Mouse (Mus musculus) megakaryocyte, embryonic 14.5 days (primary cell): ENCODE measurements around the gene Rhox3c. TPM values are rescaled to one million over a fixed set of nuclear protein-coding genes. Genes with fewer than 3 reads are reported as not detected.
"Not testable (repeated sequence)": the region's sequence is repeated elsewhere in the genome, so short reads cannot be mapped to it uniquely, and the experiment has no call there.

Experiments
- H3K27me3 ChIP-seq: replicated peaks from 2 replicates; pipeline ENCODE3; 2012; ENCODE audit warnings: inconsistent platforms
- H3K36me3 ChIP-seq: replicated peaks from 2 replicates; pipeline ENCODE3; 2012; ENCODE audit warnings: low read length, inconsistent platforms, mixed read lengths
- H3K4me1 ChIP-seq: 2 replicates; pipeline ENCODE4 v1.6.1; 2012; ENCODE audit warnings: inconsistent platforms
- H3K4me3 ChIP-seq: replicated peaks from 2 replicates; pipeline ENCODE3; 2012; ENCODE audit warnings: moderate library complexity, mild to moderate bottlenecking, inconsistent platforms
- H3K9me3 ChIP-seq: 2 replicates; pipeline ENCODE4 v1.6.1; 2012; ENCODE audit warnings: inconsistent platforms
- polyA plus RNA-seq: library from polyadenylated mRNA; stranded (reverse); fragments of >175 nt; gene quantifications from 2 replicates; pipeline ENCODE4 v1.2.3, GENCODE M21; 2012; ENCODE audit warnings: low replicate concordance; ENCODE audit not compliant: insufficient read depth

The Rhox3c gene
- polyA plus RNA-seq = not detected in 2 replicates

DNA sequence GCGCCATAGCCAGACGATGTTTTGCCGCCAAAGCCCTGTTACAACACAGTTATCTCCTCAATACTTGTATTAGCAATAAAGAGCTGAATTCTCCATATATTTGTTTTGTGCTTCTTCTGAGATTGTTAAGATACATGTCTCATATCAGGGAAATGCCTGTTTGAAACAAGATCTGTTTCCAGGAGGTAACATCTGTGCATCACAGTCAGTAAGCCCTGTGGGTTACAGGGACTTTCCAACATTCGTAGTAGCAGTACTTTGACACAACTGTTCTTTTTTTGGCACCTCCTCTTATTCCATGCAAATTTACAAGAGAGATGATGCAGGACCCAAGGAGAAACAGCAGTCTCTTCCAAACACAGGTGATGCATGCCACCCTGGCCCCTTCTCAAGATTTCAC, at the start of gene Rhox3c:
Gene Rhox3c, plus strand, starts transcription at position 301 of the 400 bp plus-strand sequence.
- H3K36me3 ChIP-seq, H3K9me3 ChIP-seq, H3K4me3 ChIP-seq, H3K4me1 ChIP-seq, H3K27me3 ChIP-seq: not testable (repeated sequence)

DNA sequence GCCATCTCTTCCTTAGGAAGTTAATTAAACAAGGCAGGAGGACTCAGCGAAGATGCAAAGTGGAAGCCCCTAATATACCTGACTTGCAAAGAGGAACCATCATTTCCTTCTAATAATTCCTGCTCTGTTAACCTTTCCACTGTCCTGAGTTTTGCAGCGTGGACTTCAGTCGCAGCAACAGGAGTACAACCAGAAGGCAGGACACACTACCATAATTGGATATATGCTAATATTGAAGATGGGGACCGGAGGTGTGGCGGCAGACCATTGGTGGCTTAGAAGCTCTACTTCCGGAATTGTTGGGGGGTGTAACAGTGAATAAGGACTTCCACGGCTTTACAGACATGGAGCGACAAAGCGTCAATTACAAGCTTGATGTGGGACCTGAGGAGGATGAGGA, 46.6 kb upstream of the Rhox3c start, which contains the start of gene Rhox2b:
Gene Rhox2b, plus strand, starts transcription at position 301 of the 400 bp plus-strand sequence.
- H3K27me3 ChIP-seq, H3K4me3 ChIP-seq, H3K4me1 ChIP-seq, H3K9me3 ChIP-seq, H3K36me3 ChIP-seq: not testable (repeated sequence)

DNA sequence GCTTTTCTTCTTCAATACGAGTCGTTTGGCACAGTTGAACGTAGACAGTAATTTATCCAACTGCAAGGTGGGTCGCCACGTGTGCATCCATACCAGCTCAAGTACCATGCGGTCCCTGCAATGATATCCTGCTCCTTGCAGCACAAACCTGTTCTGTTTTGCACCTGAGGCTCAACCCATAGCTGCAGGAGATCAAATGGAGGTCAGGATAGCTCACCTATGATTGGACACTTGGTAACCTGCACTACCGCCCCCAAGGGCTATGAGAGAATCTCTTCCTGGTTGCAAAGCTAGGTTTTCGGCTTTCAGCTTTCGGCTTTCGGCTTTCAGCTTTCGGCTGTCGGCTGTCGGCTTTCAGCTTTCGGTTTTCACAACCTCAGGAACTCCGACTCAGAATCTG, 26.2 kb upstream of the Rhox3c start, which contains the start of gene Rhox4b:
Gene Rhox4b, plus strand, starts transcription at position 301 of the 400 bp plus-strand sequence.
- not testable (repeated sequence) for H3K36me3 ChIP-seq, H3K27me3 ChIP-seq, H3K4me3 ChIP-seq, H3K4me1 ChIP-seq, H3K9me3 ChIP-seq

DNA sequence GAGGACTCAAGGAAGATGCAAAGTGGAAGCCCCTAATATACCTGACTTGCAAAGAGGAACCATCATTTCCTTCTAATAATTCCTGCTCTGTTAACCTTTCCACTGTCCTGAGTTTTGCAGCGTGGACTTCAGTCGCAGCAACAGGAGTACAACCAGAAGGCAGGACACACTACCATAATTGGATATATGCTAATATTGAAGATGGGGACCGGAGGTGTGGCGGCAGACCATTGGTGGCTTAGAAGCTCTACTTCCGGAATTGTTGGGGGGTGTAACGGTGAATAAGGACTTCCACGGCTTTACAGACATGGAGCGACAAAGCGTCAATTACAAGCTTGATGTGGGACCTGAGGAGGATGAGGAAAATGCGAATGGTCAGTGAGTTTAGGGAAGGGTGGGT, 5.0 kb upstream of the Rhox3c start, which contains the start of gene Rhox2c:
Gene Rhox2c, plus strand, starts transcription at position 301 of the 400 bp plus-strand sequence.
- H3K9me3 ChIP-seq, H3K4me1 ChIP-seq, H3K36me3 ChIP-seq, H3K4me3 ChIP-seq, H3K27me3 ChIP-seq: not testable (repeated sequence)

DNA sequence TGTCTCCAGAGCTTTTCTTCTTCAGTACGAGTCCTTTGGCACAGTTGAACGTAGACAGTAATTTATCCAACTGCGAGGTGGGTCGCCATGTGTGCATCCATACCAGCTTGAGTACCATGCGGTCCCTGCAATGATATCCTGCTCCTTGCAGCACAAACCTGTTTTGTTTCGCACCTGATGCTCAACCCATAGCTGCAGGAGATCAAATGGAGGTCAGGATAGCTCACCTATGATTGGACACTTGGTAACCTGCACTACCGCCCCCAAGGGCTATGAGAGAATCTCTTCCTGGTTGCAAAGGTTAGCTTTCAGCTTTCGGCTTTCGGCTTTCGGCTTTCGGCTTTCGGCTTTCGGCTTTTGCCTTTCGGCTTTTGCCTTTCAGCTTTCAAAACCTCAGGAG, 21.7 kb downstream of the Rhox3c start, which contains the start of gene Rhox4c:
Gene Rhox4c, plus strand, starts transcription at position 301 of the 400 bp plus-strand sequence.
- H3K4me3 ChIP-seq, H3K9me3 ChIP-seq, H3K36me3 ChIP-seq, H3K4me1 ChIP-seq, H3K27me3 ChIP-seq: not testable (repeated sequence)

DNA sequence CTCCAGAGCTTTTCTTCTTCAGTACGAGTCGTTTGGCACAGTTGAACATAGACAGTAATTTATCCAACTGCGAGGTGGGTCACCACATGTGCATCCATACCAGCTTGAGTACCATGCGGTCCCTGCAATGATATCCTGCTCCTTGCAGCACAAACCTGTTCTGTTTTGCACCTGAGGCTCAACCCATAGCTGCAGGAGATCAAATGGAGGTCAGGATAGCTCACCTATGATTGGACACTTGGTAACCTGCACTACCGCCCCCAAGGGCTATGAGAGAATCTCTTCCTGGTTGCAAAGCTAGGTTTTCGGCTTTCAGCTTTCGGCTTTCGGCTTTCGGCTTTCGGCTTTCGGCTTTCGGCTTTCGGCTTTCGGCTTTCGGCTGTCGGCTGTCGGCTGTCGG, 55.7 kb downstream of the Rhox3c start, which contains the start of gene Rhox4d:
Gene Rhox4d, plus strand, starts transcription at position 301 of the 400 bp plus-strand sequence.
- not testable (repeated sequence) for H3K4me3 ChIP-seq, H3K27me3 ChIP-seq, H3K4me1 ChIP-seq, H3K36me3 ChIP-seq, H3K9me3 ChIP-seq

Other genes starting within 250 kb of the Rhox3c start
- not detected in 2 replicates for gene Gm9, start 247.5 kb upstream of the Rhox3c start, polyA plus RNA-seq
- not detected in 2 replicates for gene Rhox1, start 236.3 kb upstream of the Rhox3c start, polyA plus RNA-seq
- not detected in 2 replicates for gene Rhox2a, start 213.6 kb upstream of the Rhox3c start, polyA plus RNA-seq
- gene Rhox3a, start 208.7 kb upstream of the Rhox3c start, polyA plus RNA-seq = not detected in 2 replicates
- gene Rhox4a, start 193.2 kb upstream of the Rhox3c start, polyA plus RNA-seq = not detected in 2 replicates
- gene Rhox3a2, start 78.6 kb upstream of the Rhox3c start, polyA plus RNA-seq = not detected in 2 replicates
- not detected in 2 replicates for gene Rhox4a2, start 67.7 kb upstream of the Rhox3c start, polyA plus RNA-seq
- gene Rhox2b, start 46.5 kb upstream of the Rhox3c start, polyA plus RNA-seq = not detected in 2 replicates
- not detected in 2 replicates for gene Rhox4b, start 26.1 kb upstream of the Rhox3c start, polyA plus RNA-seq
- gene Rhox2c, start 4.9 kb upstream of the Rhox3c start, polyA plus RNA-seq = not detected in 2 replicates
- not detected in 2 replicates for gene Rhox4c, start 21.8 kb downstream of the Rhox3c start, polyA plus RNA-seq
- gene Rhox2d, start 34.8 kb downstream of the Rhox3c start, polyA plus RNA-seq = not detected in 2 replicates
- gene Rhox4d, start 55.8 kb downstream of the Rhox3c start, polyA plus RNA-seq = not detected in 2 replicates
- gene Rhox2e, start 71.9 kb downstream of the Rhox3c start, polyA plus RNA-seq = not detected in 2 replicates
- not detected in 2 replicates for gene Rhox3e, start 83.4 kb downstream of the Rhox3c start, polyA plus RNA-seq
- gene Rhox4e, start 98.8 kb downstream of the Rhox3c start, polyA plus RNA-seq = 0.09 TPM in 1 of 2 replicates, not detected in the other
- gene Rhox2f, start 112.8 kb downstream of the Rhox3c start, polyA plus RNA-seq = not detected in 2 replicates
- gene Rhox3f, start 122.4 kb downstream of the Rhox3c start, polyA plus RNA-seq = not detected in 2 replicates
- not detected in 2 replicates for gene Rhox4f, start 149.1 kb downstream of the Rhox3c start, polyA plus RNA-seq
- not detected in 2 replicates for gene Rhox3g, start 170.0 kb downstream of the Rhox3c start, polyA plus RNA-seq
- not detected in 2 replicates for gene Rhox2g, start 184.9 kb downstream of the Rhox3c start, polyA plus RNA-seq
- gene Rhox4g, start 192.7 kb downstream of the Rhox3c start, polyA plus RNA-seq = not detected in 2 replicates
- not detected in 2 replicates for gene Rhox3h, start 210.2 kb downstream of the Rhox3c start, polyA plus RNA-seq
- not detected in 2 replicates for gene Rhox2h, start 214.7 kb downstream of the Rhox3c start, polyA plus RNA-seq